Mouse (Mus musculus) 3T3-L1 (cell line): ENCODE results near the gene Pck1.
A peak's percentile ranks its signal among the peaks of the same experiment; 100 is the strongest.

Experiments used
- DNase-seq: peaks from one replicate; pipeline ENCODE4 v3.0.0-alpha.2; 2015; ENCODE audit warnings: low read depth, low spot score

Gene Pck1

GRCm38 (mm10) chr2:173173008-173173407 lies 20.2 kb downstream of the Pck1 start:
- no peak for DNase-seq

GRCm38 (mm10) chr2:173173521-173174511 lies 21.0 kb downstream of the Pck1 start:
- no peak for DNase-seq

GRCm38 (mm10) chr2:173174569-173174968 lies 21.7 kb downstream of the Pck1 start:
- no peak for DNase-seq

GRCm38 (mm10) chr2:173175703-173176102 lies 22.9 kb downstream of the Pck1 start:
- DNase-seq, result no peak

- DNase-seq, result no peak
Observed at GRCm38 (mm10) chr2:173177481-173177880, 24.6 kb downstream of the Pck1 start.

GRCm38 (mm10) chr2:173177951-173178350 lies 25.1 kb downstream of the Pck1 start:
- no peak for DNase-seq

- no peak for DNase-seq
Observed at GRCm38 (mm10) chr2:173179046-173179445, 26.2 kb downstream of the Pck1 start.

GRCm38 (mm10) chr2:173180026-173180425 lies 27.2 kb downstream of the Pck1 start:
- DNase-seq, result no peak

- no peak for DNase-seq
Observed at GRCm38 (mm10) chr2:173180721-173181388, 28.0 kb downstream of the Pck1 start.

GRCm38 (mm10) chr2:173181486-173181885 lies 28.6 kb downstream of the Pck1 start:
- no peak for DNase-seq

- no peak for DNase-seq
Observed at GRCm38 (mm10) chr2:173181901-173182300, 29.1 kb downstream of the Pck1 start.

GRCm38 (mm10) chr2:173182796-173183195 lies 29.9 kb downstream of the Pck1 start:
- no peak for DNase-seq

- no peak for DNase-seq
Observed at GRCm38 (mm10) chr2:173183311-173183710, 30.5 kb downstream of the Pck1 start.

GRCm38 (mm10) chr2:173183836-173184460 lies 31.1 kb downstream of the Pck1 start:
- peak; percentile 63 for DNase-seq

- DNase-seq, result no peak
Observed at GRCm38 (mm10) chr2:173184475-173185080, 31.7 kb downstream of the Pck1 start.

- DNase-seq, result no peak
Observed at GRCm38 (mm10) chr2:173185282-173185681, 32.4 kb downstream of the Pck1 start.

GRCm38 (mm10) chr2:173186047-173186943 lies 33.4 kb downstream of the Pck1 start:
- DNase-seq, result peak; percentile 83

- peak; percentile 29 for DNase-seq
Observed at GRCm38 (mm10) chr2:173187182-173187855, 34.5 kb downstream of the Pck1 start.

- no peak for DNase-seq
Observed at GRCm38 (mm10) chr2:173194796-173195195, 41.9 kb downstream of the Pck1 start.
